Comparison of ENCODE assay signal across 22 mouse cellular contexts in genomic region chr5:64207800-64208199, GRCm38 (mm10). TPM values are rescaled to one million over a fixed set of nuclear protein-coding genes. Genes with fewer than 3 reads are reported as not detected.
DNase-seq lines count a peak whose midpoint lies in the region; ATAC-seq and TF ChIP-seq lines count a peak whose summit lies in the region.
"Had no signal": no experiment of that assay in that cellular context is flagged by ENCODE, and none has a peak within 500 bp of the region (broad histone marks: within the 10 kb centered on the region; RNA-seq: fewer than 3 reads in every experiment).

No protein-coding gene starts in this region.

- H3K4me3 ChIP-seq in gastrocnemius, adult 2 months = no peak overlapping the region
- H3K4me3 ChIP-seq in hindbrain, embryonic 16.5 days (ENCODE audit: low read length) = no peak overlapping the region
- H3K4me3 ChIP-seq in hindbrain, postnatal 0 days (ENCODE audit: low read length) = no peak overlapping the region
- H3K4me3 ChIP-seq: forebrain, embryonic 10.5 days; forebrain, embryonic 13.5 days; heart, embryonic 13.5 days; hindbrain, embryonic 12.5 days; hindbrain, embryonic 15.5 days had no signal

- H3K9me3 ChIP-seq in hindbrain, embryonic 16.5 days (ENCODE audit: control insufficient read depth, low read length) = no peaks in the 10 kb centered on the region
- H3K9me3 ChIP-seq in hindbrain, postnatal 0 days (ENCODE audit: low read length) = no peaks in the 10 kb centered on the region
- H3K9me3 ChIP-seq: forebrain, embryonic 10.5 days; forebrain, embryonic 13.5 days; heart, embryonic 13.5 days; hindbrain, embryonic 12.5 days; hindbrain, embryonic 15.5 days had no signal

- H3K36me3 ChIP-seq in hindbrain, embryonic 16.5 days (ENCODE audit: control insufficient read depth, insufficient read depth, low read length) = no peaks in the 10 kb centered on the region
- no peaks in the 10 kb centered on the region for H3K36me3 ChIP-seq in hindbrain, postnatal 0 days (ENCODE audit: insufficient read depth, low read length)
- H3K36me3 ChIP-seq: forebrain, embryonic 10.5 days; heart, embryonic 13.5 days; hindbrain, embryonic 12.5 days; hindbrain, embryonic 15.5 days had no signal

- WGBS in hindbrain, embryonic 16.5 days = 83% methylated on average over 6 of the region's 6 CpGs
- 89% methylated on average over 6 of the region's 6 CpGs for WGBS in hindbrain, postnatal 0 days

- peak; percentile 62; the same call in 1 of the 2 replicates for ATAC-seq in hindbrain, embryonic 16.5 days
- ATAC-seq in hindbrain, postnatal 0 days = no peak
- ATAC-seq: forebrain, embryonic 13.5 days; forebrain, embryonic 16.5 days; inflammation-experienced regulatory T-cells, adult 6 months; intestine, embryonic 16.5 days; Patski had no signal

- H3K4me1 ChIP-seq in hindbrain, embryonic 16.5 days (ENCODE audit: control insufficient read depth, insufficient read depth, low read depth, low read length) = no peaks in the 10 kb centered on the region
- H3K4me1 ChIP-seq in hindbrain, postnatal 0 days (ENCODE audit: insufficient read depth, low read length) = no peaks in the 10 kb centered on the region
- H3K4me1 ChIP-seq: forebrain, embryonic 13.5 days; hindbrain, embryonic 12.5 days; hindbrain, embryonic 15.5 days had no signal

- no peaks in the 10 kb centered on the region for H3K27me3 ChIP-seq in hindbrain, embryonic 16.5 days (replicated peaks; ENCODE audit: control insufficient read depth, insufficient read depth, low read length)
- no peaks in the 10 kb centered on the region for H3K27me3 ChIP-seq in hindbrain, postnatal 0 days (ENCODE audit: insufficient read depth, low read length)
- H3K27me3 ChIP-seq: forebrain, embryonic 13.5 days; heart, embryonic 13.5 days; hindbrain, embryonic 12.5 days; hindbrain, embryonic 15.5 days; Patski had no signal

- TF ChIP-seq CTCF in gastrocnemius, adult 2 months (IDR thresholded peaks at IDR 0.05) = no peak
- no peak for TF ChIP-seq CTCF in hindbrain, postnatal 0 days (IDR thresholded peaks at IDR 0.05; ENCODE audit: low read depth)

- no peak overlapping the region for H3K4me2 ChIP-seq in hindbrain, embryonic 16.5 days (ENCODE audit: low read length)
- H3K4me2 ChIP-seq in hindbrain, postnatal 0 days (ENCODE audit: low read depth, low read length) = no peak overlapping the region
- H3K4me2 ChIP-seq: forebrain, embryonic 13.5 days; heart, embryonic 13.5 days; hindbrain, embryonic 12.5 days; hindbrain, embryonic 15.5 days had no signal

- peak overlapping the region; percentile 46 for H3K27ac ChIP-seq in gastrocnemius, adult 2 months
- no peak overlapping the region for H3K27ac ChIP-seq in hindbrain, embryonic 16.5 days (ENCODE audit: low read depth, low read length)
- H3K27ac ChIP-seq in hindbrain, postnatal 0 days = no peak overlapping the region
- H3K27ac ChIP-seq: forebrain, embryonic 10.5 days; forebrain, embryonic 13.5 days; heart, embryonic 13.5 days; hindbrain, embryonic 12.5 days; hindbrain, embryonic 15.5 days had no signal

- intact Hi-C loops in gastrocnemius, adult 2 months (cut with DNase I) = no loop called here

- no peak overlapping the region for H3K9ac ChIP-seq in hindbrain, embryonic 16.5 days (ENCODE audit: low read depth, low read length)
- no peak overlapping the region for H3K9ac ChIP-seq in hindbrain, postnatal 0 days (replicated peaks; ENCODE audit: low read length)
- H3K9ac ChIP-seq: forebrain, embryonic 13.5 days; heart, embryonic 13.5 days; hindbrain, embryonic 12.5 days; hindbrain, embryonic 15.5 days had no signal

- DNase-seq in gastrocnemius, adult 2 months = no peak
- DNase-seq in gastrocnemius, postnatal 10 days = no peak
- no peak for DNase-seq in hindbrain, postnatal 0 days (ENCODE audit: low spot score)
- peak; percentile 19 for DNase-seq in Muller cell, postnatal 12 days (ENCODE audit: inconsistent ontology term)
- no peak for DNase-seq in frontal cortex, postnatal 36 days (ENCODE audit: low spot score in 2 of 2)
- DNase-seq: adrenal gland, postnatal 10 days; adrenal gland, postnatal 36 days; cerebellum, adult 18-20 months; cerebellum, adult 9-10 months; cerebellum, postnatal 14 days; gastrocnemius, postnatal 36 days; heart, postnatal 14 days had no signal

RNA-seq across cellular contexts. Expression of gene Tbc1d1, which starts 51.7 kb away (rescaled TPM):
- total RNA-seq in gastrocnemius, adult 2 months (2021) = 10 to 100 TPM; 46.4 to 46.9 TPM
- 10 to 100 TPM; 35.5 to 36.8 TPM for total RNA-seq in gastrocnemius, postnatal 10 days (2021)
- 10.9 and 12.3 TPM in 2 replicates for polyA plus RNA-seq in hindbrain, embryonic 16.5 days (2015; fragmentation: Nextera tagmentation; extraction: Ambion mirVana)
- total RNA-seq in hindbrain, postnatal 0 days (2014; rRNA removed) = 17.3 and 19.2 TPM in 2 replicates
- 7.2 and 8.6 TPM in 2 replicates for polyA plus RNA-seq in hindbrain, postnatal 0 days (2015; fragmentation: Nextera tagmentation; extraction: Ambion mirVana)
